Mouse (Mus musculus) c-Kit-negative CD71-positive TER-119-positive erythroid progenitor cells, embryonic 14.5 days (primary cell): ENCODE measurements around the gene Slc15a5.

ENCODE experiments used
- DNase-seq: peaks from one replicate; pipeline ENCODE4 v3.0.0-alpha.2; 2013; ENCODE audit warnings: low read depth, low spot score

The Slc15a5 gene

DNA sequence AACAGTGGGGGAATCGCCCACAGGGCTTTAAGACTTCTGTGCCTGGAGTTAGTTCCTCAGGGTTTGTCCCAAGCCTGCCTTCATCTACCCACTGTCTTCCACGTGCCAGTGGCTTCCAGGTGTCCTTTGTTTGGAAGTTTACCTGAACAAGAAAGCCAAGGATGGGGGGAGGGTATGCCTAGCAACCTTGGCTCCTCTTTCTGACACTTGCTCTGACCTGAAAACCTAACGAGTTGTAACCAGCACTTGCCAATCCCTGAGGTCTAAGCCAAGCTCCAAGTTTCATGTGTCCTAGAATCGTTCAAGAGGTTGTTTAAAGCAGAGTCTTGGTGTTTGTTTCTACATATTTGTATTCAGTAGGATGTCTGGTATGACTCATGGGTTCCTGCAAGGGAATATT is 116.9 kb downstream of the Slc15a5 start:
- DNase-seq = no peak

DNA sequence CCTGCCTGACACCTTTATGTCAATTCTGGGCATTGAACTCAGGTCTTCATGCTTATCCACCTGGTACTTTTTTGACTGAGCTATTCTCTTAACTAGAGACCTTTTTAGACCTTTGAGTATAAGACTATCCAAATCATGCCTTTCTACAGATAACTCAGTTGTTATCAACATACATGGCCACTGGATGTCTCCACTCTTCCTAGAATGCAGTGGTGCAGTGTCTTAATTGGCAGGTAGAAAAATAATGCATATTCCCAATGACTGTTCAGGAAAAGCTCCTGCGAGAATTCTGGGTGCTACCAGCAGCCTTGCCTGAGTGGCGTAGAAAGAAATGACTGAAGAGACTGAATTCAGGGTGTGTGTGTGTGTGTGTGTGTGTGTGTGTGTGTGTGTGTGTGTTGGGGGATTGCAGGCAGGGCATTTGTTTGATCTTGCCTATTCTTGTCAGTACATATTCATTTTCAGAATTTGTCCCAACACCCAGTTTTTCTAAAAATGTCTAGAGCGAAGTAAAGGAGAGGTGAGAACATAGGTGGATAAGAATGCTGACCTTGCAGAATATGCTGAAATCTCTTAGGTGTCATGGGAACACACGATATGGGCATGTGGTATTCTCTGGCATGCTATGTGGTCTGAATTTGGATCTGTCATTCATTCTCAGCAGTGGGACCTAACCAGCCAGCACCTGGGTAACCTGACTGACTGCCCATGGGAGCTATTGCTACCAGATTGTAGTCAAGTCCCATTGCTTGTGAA is 119.5 kb downstream of the Slc15a5 start:
- no peak for DNase-seq

DNA sequence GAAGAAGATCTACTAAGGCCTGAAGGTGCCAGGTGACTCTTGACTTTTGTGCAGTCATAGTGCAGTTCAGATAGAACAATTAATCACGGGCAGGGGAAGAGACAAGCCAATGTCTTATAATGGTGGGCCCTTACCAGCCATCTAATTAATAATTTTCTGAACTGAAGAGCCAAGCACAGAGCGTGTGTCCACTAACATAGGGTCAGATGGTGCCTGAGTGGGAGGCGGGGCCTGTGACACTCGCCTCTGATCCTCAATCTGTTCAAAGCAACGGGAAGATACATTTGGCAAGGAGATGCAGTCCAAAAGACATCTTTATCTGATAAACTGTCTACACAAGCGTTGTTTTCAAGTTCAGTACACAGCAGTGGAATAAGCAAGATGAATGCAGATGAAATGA is 122.1 kb downstream of the Slc15a5 start:
- DNase-seq = no peak

DNA sequence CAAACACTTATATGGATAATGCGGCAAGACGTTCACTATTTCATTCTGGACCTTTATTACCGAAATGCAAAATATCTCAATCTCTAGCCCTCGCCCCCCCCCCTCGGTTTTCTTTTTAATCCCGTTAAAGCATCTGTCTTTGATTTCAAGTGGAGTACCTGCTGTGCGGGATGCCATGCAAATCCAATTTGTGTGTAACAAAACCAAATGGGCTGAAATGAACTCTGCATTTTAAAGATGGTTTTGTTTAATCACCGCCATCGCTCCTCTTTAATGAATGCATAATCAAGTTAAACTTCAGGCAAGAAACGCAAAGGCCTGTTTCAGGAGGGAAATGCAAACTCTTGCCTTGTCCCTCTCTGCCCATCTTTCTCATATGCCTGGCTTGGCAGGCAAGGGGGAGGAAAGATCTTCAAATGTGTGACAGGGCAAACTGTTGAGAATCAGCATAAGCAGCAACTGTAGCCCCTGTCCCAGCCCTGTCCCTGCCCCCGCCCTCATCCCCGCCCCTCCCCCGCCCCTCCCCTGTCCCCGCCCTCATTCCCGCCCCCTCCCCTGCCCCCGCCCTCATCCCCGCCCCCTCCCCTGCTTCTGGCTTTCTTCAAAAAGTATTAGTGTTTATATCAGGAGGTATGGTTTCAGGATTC is 122.8 kb downstream of the Slc15a5 start:
- DNase-seq = no peak

DNA sequence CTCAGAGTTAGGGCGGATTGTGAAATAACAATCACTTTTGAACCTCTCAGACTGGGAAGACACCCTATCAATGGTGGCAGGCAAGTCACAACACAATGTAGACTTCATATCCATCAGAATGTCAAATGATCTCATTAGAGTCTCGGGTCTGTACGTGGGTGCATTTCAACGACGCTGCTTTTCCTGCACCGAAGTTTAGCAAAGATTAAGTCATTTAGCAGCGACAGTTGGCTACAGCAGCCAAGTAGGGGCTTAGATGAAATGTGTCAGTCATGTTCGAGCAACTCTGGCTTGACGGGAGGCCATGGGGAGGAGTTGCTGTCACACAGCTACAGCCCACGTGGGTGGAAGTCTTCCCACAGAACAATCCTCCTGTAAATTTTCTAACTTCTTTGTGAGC is 133.2 kb downstream of the Slc15a5 start:
- no peak for DNase-seq

DNA sequence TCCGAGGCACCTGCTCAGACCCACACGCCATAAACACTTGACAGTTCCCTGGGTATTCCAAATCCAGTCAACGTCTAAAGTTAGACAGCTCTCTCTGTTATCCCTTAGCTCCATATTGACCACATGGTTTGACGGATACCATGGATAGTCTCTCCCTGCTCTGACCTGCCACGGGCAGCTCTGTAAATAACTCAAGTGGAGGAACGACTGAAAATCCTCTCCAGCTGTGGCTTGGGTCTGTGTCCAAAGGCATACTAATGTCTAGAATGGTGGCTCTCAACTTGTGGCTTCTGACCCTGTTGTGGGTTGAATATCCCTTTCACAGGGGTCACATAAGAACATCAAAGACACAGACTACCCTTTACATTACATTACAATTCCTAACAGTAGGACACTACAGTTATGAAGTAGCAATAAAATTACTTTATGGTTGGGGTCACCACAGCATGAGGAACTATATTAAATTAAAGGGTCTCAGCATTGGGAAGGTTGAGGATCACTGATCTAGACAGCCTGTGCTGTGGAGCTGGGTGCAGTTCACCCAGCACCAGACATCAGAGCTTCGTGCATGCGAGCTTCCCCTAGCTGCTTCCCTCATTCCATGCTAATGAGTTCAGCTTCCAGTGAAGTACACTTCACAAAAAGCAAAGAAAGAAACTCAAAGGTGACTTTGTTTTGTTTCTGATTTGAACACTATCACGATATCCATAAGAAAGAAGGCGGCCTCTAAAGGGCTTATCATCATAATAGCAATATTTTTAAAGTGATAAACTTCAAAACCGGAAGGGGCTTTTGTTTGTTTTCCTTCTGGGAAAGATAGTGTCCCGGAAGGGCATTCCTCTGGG is 139.1 kb downstream of the Slc15a5 start:
- no peak for DNase-seq

DNA sequence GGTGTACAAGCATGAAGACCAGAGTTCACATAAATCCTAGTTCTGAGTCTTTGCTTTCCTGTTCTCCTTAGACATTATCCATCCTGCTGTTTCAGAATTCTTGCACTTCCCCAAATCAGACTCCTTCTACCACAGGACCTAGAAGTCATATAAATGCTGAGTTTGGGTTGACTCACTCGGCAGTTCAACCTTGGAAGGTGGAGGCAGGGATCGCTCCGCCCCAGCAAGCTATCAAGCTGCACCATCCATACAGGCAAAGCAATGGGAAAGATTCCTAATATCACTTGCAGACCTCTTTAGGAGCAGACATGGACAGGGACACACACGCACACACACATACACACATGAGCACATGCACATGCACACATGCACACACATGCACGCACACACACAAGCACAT is 142.2 kb downstream of the Slc15a5 start:
- no peak for DNase-seq

DNA sequence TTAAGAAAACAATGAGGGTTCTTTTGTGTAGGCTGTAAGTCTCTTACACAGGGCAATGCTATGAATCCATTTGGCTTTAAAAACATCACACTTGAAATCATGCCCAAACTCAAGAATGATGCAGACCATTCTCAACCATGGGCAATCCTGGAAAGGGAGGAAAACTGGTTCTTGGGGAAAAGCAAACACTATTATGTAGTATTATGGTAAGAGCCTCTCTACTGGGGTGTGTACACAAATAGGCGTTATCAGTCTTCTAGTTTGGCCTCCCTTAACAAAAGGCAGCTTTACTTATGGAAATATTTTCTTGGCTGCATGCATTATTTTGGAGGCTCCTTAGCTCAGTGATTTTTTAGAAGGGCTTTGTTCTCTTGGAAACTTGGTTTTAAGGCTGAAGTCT is 143.4 kb downstream of the Slc15a5 start:
- no peak for DNase-seq

DNA sequence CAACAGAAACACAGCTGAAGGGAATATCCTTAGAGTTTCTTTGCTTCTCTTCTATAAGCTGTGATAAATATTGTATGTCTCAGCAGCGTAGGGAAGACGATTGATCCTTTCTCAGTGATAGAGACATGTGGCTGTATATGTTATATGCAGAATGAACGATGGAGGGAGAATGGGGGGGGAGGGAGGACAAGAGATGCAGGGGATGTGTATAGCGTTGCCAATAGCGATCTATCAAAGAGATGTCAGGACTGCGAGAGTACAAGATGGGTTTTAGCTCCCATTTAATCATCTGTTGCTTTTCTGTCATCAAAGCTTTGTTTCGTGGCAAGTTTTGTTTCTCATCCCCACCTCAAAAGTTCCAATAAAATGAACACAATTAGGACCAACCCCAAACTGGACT is 143.9 kb downstream of the Slc15a5 start:
- DNase-seq = no peak

DNA sequence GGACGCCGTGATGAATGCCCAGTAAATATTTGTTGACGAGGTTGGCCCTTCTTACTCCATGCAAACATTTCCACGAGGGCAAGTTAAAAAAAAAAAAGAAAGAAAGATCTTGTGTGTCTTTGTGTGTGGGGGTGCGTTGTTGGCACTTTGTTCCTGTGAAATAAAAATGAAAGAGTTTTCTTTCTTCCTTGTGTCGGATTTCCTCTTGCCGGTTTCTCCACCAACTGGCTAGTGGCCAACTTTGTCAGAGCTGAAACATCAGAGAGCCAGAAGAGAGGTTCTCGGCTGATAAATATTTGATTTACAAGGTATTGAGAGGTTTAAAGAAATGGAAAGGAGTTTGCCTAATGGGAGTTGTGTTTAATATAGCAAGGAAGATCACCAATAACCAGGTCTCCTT is 144.4 kb downstream of the Slc15a5 start:
- DNase-seq = no peak

DNA sequence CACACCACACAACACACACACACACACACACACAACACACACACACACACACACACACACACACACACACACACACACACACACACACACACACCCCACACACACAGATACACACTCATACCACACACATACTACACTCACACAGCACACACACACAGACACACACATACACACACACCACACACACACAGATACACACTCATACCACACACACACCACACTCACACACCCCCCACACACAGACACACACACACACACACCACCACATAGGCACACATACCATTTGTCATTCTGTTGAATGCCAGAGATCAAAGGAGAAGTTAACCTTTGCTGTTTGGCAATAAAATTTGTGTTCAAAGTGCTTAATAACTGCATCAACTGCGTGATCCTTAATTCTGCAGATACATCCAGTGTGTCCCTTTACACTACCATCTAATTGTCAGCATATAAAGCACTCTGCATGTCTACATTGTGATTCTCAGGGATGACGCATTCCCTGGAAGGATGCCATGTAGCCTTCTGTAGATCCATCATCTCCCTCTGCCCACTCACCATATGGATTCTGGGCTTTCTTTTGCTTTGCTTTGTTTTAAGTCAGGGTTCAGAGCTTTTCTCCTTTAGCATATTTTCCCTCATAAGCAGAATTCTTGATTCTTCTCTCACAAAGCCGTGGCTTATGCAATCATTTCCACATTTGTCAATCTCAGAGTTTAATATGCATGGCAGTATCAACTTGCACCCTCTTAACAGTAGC is 145.0 kb downstream of the Slc15a5 start:
- no peak for DNase-seq
